Mouse (Mus musculus) mesoderm, embryonic 11.5 days (tissue): ENCODE data around the gene Gpank1.
A peak's percentile ranks its signal among the peaks of the same experiment; 100 is the strongest.

Source experiments
- DNase-seq: peaks from one replicate; pipeline ENCODE4 v3.0.0-alpha.2; 2012; ENCODE audit warnings: low read depth, low spot score

Gpank1 gene

DNA sequence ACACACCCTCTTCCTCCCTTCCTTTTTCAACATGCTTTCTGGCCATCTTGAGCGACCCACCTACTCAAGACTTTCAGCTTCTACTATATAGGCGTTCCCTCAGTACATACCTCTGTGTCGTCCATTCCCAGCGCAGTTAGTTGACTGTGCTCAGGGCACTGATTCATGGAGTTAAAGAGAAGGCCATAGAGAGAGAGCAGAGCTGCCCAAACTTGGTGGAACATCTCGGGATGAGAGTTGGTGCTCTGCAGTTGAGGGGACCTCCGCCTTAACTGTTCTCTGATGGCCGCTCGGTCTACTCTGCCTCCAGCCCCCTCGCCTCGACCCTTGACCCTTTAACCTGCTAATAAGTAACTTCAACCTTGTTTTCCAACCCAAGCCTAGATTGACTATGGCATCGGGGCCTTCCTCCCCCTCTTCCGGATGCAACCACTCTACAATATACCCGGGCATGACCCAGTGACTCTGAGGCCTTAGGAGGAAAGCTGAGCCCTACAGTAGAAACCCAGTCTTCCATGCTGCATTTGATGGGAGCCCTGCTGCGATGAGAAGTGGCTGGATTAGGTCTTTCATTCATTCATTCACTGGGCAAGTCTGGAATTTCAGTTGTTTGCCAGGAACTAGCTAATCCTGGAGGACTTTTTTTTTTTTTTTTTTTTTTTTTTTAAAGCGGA is 10.4 kb downstream of the Gpank1 start, which contains the start of gene Apom:
Gene Apom, minus strand, starts transcription at position 551 of the 674 bp plus-strand sequence.
- DNase-seq: no peak

DNA sequence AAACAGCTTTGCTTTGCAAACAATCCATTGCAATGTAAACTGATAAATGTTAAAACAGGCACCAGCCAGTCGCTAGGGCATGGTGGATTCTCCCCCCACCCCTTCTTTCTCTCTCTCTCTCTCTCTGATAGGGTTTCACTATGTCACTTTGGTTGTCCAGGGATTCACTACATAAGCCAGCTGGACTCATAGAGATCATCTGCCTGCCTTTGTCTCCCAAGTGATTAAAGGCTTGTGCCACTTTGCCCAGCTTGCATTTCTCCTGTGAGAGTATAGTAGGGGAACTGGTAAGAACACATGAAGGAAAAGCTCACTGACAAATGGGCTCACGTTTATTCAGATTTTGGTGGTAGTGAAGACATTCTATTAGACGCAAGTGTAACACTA is 10.9 kb downstream of the Gpank1 start:
- DNase-seq: no peak

DNA sequence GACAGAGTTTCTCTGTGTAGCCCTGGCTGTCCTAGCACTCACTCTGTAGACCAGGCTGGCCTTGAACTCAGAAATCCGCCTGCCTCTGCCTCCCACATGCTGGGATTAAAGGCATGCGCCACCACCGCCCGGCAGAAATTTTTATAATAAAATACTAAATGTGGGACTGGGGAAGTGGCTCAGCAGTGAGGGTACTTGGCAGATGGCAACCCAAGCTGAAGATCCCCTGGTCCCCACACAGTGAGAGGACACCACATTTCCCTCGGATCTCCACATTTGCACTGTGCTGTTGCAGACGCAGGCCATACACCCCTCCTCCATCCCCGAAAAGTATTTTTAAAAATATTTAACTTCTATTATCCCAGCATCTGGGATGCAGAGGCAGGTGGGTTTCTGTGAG is 12.3 kb downstream of the Gpank1 start:
- no peak for DNase-seq

DNA sequence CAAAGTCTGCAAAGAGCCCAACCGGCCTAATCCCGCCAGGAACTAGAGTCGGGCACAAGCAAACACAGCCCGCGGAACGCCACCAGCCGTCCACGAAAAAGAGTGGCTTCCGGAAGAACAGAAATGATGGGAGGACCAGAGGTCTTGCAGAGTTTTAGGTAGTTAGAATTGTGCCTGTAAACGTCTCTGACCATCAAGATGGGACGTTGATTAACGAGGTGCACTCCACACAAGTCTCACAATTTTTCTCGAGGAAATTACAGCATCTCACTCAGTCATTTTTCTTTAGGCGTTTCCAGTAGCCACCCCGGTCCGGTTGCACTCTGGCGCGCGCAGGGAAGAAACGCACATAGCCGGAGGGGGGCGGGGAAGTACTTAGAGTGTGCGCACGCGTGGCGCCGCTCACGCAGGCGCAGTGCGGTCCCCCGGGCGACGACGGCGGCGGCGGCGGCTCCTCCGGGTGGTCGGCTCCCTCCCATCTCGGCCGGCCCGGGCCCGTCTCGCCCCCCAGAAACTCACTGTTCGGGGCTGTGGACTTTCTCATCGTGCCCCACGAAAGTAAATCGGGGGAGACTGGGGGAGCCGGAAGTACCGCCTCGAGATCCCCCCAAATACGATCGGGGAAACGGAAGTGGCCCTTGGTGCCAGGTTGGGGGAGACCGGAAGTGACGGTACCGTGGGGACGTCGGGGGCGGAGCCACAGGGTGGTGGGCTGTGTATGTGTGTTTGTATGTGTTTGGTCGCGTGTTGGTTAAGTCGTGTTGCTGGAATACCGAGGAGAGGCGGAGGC is 13.7 kb downstream of the Gpank1 start, which contains the start of gene Bag6:
Gene Bag6, plus strand, starts transcription at position 378 of the 790 bp plus-strand sequence.
- peak; percentile 96 for DNase-seq

DNA sequence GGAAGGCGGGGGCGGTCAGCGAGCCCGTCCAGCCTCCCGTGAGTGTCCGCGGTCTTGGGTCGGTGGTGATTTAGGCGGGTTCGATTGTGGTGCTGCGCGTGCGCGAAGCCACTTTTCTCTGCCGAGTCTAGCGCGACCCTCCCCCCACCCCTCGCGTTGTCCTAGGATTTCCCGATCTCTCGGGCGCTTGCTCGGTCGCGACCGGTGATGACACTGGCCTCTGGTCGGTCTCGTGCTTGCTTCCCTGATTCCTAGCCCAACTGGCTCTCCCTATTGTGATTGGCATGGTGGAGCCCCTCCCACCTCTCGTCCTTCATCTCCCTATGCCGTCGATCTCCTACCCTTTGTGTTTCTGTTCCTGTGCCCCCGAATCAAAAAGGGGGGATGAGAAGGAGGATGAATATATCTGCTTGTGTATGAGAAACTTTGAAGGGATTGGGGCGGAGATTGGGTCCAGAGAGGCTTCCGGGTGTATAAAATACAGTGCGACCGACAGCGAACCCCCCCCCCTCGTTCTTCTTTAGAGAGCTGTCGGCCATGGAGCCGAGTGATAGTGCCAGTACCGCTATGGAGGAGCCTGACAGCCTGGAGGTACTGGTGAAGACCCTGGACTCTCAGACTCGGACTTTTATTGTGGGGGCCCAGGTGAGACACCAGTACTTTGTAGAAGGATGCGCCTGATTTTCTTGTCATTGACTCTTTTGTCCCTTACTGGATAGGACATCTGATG is 14.5 kb downstream of the Gpank1 start:
- DNase-seq: peak; percentile 83

DNA sequence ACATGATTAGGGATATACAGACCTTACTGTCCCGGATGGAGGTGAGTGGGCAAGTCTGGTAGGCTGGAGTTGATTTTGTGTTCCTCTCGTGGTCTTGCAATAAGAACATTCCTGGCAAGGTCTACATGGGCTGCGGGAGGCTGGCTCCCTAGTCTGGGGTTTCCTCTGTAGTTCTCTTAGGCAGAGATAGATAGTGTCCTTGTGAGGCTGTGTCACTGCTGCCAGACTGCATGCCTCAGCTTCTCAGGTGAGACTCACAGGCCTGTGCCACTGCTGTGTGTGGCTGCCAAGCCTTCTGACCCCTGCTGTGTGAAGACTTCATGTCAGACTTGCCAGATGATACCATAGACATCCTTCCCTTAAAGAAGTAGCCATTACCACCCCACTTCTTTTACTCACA is 18.0 kb downstream of the Gpank1 start:
- no peak for DNase-seq

DNA sequence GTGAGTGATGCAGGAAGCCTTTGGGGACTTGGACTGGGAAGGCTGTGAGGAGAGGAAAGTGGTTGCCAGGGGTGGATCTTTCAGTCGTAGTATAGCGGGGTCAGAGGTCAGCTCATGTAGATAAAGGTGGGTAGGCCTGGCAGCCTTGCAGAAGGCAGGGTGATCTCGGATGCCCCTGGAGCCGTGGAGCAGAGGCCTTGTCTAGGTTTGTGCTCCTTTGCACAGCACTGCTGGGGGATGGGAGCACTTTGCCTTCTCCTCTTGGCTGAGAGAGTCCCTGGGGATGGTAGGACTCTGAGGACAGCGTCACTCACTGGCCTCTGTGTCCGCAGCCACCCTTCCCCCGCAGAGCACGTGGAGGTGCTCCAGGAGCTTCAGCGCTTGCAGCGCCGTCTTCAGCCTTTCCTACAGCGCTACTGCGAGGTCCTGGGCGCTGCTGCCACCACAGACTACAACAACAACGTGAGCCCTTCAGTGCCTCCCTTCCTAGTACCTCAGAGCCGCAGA is 19.3 kb downstream of the Gpank1 start:
- DNase-seq: no peak

DNA sequence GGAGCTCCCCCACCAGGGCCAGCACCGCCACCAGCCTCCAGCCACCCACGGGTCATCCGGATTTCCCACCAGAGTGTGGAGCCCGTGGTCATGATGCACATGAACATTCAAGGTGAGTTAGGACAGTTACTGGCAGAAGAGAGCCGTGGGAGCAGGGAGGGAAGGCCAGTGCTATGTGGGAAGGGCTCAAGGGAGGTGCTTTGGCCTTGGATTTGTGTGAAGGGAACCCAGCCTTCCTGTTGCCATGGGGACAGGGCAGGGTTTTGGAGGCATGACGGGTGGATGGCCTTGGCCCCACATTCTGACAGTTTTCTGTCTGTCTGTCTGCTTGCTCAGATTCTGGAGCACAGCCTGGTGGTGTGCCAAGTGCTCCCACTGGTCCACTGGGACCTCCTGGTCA is 20.7 kb downstream of the Gpank1 start:
- DNase-seq: no peak

DNA sequence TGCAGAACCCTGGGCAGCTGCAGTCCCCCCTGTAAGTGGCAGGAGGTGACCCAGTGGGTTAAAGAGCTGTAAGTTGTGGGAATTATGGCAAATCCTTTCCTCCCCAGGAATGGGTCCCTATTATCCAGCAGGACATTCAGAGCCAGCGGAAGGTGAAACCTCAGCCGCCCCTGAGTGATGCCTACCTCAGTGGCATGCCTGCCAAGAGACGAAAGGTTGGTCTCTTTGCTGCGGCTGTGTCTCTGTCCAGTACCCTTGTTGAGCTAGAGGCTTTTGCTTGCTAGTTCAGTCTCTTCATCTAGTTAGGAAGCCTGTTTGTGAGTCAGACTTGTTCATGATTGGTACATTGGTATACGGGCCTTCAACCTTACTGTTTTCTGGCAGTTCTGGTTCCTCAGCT is 24.9 kb downstream of the Gpank1 start:
- no peak for DNase-seq

DNA sequence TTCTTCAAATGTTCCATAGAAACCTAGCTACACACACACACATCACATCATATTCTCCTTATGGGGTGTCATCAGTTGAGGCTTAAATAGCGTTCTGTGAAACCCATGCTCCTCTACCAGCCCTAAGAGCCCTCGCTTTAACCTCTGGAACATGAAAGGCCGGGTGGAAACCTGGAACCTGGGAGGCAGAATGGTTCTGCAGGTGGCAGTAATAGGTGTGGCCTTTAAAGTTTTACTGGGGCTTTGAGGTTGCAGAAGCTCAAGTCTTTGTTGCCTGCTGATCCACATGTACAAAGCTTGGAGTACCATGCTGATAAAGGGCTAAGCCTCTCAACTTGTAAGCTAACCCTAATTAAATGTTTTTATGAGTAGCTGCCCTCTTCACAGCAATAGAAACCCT is 26.1 kb downstream of the Gpank1 start:
- no peak for DNase-seq

DNA sequence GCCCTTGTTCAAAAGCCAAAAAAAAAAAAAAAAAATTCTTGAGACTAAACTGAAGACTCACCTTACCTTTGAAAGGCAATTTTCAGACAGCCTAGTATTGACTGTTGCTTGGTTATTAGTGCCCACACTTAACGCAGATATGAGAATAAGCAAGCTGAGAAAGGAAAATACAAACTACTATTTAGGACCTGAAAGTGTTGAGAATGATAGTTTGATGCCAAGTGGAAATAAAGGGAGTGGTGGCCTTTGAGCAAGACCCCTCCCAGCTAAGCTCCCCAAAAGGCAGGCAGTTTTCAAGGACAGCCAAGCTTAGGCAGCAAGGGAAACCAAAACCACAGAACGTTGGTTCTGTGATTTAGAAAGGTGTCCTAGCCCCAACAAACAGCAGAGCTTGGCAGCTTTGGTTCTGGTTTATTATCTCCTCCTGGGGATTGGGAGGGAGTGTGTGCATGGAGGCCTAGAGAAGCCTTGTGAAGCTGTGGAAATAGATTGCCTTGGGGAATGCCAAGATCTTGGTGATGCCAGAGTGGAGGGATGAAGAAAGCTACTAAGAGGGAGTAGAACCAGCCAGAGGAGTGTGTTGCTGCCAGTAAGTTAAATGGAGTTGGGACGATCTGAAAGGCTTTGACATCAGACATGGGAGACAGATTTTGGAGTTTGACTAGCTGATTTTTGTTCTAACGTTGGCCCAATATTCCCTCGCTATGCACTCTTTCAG is 26.8 kb downstream of the Gpank1 start:
- no peak for DNase-seq

DNA sequence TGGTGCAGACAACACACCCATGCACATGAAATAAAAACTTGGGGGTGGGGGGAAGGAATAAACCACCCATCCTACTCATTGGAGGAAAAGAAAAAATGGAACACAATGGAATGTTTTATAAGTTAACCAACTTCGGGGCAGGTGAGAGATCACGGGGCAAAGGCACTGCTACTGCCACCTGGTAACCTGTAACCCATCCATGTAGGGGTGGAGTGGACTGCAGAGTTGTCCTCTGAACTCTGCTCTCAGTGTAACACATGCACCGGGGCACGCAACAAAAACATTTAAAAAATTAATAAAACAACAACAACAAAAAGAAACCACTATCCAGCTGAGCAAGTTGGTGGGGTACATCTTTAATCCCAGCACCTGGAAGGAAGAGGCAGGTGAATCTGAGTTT is 30.9 kb downstream of the Gpank1 start:
- DNase-seq: no peak

DNA sequence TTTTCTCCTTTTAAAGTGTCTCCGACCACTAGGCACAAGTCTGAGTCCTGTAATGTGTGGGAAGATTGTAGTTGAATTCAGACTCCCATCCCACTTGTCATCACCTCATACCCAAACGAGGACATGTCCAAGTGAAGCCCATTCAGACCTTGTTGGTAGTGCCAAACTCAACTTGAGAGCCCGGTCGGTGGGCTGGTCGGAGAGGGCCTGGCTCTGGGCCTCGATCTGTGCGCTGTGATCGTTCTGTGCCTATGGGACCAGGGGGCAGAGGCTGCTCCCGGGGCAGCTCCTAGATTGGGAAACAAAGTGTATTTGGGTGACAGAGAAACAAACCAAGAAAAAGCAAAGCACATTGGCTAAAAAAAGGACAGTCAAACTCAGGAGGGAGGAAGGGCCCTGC is 31.8 kb downstream of the Gpank1 start:
- DNase-seq: no peak

DNA sequence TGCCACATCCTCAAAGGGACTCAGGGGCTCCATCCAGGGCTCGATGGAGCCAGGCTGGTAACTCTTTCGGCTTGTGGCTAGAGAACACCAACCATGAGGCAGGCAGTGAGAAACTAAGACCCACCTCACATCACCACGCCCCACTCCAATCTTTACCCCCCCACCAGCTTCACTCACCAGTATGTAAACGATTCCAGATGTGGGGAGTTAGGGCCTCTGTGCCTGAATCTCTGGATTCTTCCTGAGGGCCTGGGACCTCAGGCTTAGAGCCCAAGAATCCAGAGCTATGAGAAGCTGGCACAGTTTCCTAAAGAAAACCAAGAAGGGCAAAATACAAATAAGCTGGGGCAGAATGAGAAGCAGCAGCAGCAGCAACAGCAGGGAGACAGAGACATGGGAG is 32.7 kb downstream of the Gpank1 start:
- DNase-seq: no peak

DNA sequence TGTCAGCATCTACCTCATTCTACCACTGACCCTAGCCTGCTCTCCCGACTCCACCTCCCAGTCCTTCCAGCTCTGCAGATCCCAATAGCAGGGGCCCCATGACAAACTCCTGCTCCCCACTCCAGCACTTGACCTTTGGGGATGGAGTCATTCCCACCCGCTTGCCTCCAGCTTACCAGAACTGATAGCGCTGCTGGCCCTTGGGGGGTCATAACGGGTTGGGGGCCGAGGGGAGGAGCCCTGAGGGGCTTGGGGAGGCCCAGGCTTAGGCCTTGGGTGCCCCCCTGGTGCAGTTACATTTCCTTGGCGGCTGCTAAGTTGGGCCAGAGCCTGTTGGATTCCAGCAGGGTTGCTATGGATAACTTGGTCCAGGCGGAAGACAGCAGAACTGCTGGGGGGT is 33.4 kb downstream of the Gpank1 start:
- DNase-seq: no peak

DNA sequence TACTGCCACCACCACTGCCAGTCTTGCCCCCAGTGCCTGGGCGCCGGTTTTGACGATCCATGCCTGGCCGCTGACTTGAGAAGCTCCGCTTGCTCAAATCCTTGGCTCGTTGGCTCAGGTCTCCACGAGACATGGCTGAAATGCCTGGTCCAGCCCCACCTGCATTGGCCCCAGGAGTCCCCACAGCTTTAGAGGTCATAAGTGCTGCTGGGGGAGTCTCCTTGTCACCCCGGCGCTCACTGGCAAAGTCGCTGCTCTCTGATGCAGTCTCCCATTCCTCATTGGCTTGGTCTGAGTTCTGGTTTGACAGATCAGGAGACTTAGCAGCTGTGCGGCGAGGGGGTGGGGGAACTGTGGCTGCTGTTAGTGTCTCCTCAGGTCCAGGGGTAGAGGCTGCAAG is 34.2 kb downstream of the Gpank1 start:
- DNase-seq: no peak

DNA sequence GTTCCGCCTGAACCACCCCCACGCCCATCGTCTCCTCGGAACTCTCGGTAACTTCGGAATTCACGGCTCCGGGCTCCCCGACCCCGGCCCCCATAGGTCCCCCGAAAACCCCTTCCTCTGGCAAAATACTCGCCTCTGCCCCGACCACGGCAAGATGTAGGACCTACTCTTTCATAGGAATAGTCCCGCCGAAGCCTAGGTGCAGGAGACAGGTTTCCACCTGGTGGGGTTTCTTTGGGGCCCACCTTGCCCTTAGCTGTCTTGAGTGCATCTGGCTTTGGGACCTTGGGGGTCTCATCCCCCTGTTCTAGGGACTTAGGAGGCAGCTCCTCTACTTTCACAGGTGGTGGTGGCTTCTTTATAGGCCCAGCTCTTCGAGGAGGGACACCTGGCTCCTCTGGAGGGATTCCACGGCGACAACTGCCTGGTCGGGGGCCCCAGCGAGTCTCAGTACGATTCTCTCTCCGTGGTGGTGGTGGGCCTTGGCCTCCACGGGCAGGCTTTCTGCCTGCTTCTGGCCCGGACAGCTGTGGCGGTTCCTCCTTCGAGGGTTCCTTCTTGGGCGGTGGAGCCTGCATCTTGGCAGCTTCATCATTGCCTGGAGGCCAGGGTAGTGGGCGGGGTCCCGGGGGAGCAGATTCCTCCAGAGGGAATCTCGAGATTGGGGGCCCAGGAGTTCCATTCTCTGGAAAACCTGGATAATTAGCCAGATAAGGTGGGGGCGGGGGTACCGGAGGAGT is 35.4 kb downstream of the Gpank1 start:
- no peak for DNase-seq

DNA sequence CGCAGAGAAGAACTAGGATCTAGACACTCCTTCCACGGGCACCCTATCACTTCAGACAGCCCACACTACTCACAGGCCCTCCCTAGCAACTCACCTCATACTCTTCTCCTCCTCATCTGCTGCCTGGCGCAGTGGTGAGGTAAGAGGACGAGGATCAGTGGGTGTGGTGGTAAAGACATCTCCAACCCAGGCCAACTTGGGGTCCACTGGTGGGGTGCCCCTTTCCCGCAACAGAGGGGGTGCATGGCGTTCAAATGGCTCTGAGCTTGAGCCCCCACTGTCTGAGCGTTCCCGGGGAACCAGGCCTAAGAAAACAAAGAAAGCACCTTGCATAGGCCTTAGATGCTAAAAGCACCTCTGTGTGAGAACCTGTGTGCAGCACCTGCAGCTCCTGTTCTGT is 36.0 kb downstream of the Gpank1 start:
- no peak for DNase-seq

DNA sequence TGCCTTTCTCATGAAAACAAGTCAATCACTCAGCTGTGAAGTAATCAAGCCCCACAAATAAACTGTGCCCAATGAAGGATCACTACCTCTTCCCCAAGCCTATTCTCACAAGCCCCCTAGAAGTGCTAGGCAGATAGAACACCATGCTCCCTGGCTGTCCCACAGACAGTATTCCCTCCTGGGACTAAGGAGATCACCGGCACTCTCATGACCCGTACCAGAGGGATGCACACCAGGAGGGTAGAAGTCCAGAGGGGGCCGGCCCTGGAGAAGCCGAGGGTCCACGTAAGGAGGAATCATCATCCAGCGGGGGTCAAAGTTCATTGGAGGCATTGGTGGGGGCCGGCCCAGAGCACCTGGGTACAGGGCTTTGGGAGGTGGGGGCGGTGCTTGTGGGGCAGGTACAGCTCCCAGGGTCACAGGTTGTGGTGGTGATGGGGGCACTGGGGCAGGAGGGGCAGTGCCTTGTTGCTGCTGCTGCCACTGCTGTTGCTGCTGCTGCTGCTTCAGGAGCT is 36.5 kb downstream of the Gpank1 start:
- DNase-seq: no peak

DNA sequence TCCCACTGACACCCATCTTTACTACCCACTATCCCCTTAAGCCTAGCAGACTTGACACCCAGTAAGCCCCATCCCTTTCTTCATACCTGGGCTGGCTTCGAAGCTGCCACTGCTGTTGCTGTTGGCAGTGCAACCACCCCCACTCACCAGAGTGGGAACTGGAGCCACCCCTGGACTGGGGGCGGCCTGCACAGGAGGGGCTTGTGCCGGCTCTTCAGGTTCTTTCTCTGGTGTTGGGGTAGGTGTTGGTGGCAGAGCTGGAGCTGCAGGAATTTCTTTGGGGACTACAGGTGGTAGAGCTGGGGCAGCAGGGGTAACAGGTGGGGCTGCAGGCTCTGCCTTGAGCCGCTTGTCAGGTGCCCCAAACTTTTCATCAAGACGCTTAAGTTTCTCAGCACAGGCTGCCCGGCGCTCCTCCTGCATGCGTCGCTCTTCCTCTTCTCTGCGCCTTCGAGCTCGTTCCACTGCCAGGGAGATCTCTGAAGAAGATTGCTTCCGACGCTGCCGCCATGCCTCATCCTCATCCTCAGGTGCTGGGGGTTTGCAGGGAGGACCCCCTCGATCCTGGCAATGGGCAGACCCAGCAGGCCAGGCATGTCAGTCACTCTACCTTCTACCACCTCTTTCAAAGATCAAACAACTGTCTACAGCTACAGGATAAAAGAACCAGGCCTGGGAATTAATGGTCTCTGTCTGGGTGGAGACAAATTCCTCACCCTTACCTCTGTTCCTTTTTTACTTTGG is 37.8 kb downstream of the Gpank1 start:
- DNase-seq: no peak
